Mouse (Mus musculus): ENCODE measurements at regions not wholly inside any gene's neighbourhood (a gene's known extent, or its start where the extent isn't known, plus 50 kb on each side); places are given as distances from the start of the nearest gene placed in this dataset.

- DNase-seq (ENCODE audit: low spot score in 2 of 2): no peak
Measured at GRCm38 (mm10) chr8:67143479-67143878, 283.5 kb downstream of the Naf1 start.

DNA sequence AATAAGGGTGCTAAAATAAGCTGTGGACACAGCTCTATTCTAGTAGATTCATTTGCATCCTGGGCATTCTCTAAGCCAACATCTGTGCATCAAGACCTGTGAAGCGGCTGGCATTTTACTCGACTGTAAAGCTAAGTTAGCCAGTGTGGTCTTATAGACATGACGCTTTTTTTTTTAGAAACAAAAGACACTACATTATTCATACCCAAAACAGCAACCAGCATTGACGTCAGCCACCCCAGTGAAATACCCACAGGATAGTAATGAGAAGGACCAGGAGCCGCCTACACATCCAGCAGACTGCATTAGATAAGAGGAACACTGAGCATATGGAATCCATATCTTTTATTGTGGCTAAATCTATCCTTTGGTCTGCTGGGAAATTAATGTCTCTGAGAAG lies 321.7 kb downstream of the Naf1 start:
- no peak for DNase-seq (ENCODE audit: low spot score in 2 of 2)

- no peak for DNase-seq (ENCODE audit: low spot score in 2 of 2)
Measured at GRCm38 (mm10) chr8:67199213-67199612, 324.4 kb upstream of the Nat3 start.

DNA sequence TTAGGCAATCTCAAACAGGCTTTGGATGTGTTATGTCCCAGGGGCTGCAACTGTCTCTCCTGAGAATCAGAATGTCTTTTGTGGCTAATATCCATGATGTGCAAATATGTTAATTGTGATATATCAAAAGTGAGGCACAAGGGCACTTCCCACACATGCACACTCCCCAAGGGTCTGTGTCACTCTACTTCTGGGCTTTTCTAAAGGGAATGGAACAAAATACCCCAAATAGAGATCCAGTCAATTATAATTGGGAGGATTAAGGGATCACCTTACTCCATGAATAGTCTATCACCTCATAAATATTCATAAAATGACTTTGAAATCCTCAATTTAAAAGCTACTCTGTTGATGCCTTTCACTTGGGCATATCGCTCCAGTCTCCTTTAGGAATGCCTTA lies 317.6 kb upstream of the Nat3 start:
- DNase-seq (ENCODE audit: low spot score in 2 of 2): no peak

- DNase-seq (ENCODE audit: low spot score in 2 of 2): no peak
Measured at GRCm38 (mm10) chr8:67231921-67232701, 291.5 kb upstream of the Nat3 start.

GRCm38 (mm10) chr8:67238934-67239333 lies 284.7 kb upstream of the Nat3 start:
- DNase-seq (ENCODE audit: low spot score in 2 of 2): no peak

GRCm38 (mm10) chr8:67278759-67279158 lies 244.9 kb upstream of the Nat3 start:
- DNase-seq (ENCODE audit: low spot score in 2 of 2): no peak

DNA sequence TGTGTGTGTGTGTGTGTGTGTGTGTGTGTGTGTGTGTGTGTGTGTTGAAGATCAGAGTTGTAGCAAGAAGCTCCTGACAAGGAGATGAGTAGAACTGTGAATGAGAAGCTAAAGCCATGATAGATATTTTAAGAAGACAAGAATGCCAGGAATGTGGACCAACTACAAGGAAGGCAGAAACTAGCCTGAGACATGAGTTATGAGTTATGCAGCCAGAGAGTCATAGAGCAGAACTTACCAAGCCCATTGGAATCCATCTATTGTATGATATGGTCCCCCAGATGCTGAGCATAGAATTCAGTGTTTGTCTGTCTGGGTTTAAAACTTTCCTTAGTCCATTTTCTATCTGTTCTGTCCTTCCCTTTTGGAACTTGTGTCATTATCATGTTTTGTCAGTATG lies 244.2 kb upstream of the Nat3 start:
- DNase-seq (ENCODE audit: low spot score in 2 of 2): no peak

DNA sequence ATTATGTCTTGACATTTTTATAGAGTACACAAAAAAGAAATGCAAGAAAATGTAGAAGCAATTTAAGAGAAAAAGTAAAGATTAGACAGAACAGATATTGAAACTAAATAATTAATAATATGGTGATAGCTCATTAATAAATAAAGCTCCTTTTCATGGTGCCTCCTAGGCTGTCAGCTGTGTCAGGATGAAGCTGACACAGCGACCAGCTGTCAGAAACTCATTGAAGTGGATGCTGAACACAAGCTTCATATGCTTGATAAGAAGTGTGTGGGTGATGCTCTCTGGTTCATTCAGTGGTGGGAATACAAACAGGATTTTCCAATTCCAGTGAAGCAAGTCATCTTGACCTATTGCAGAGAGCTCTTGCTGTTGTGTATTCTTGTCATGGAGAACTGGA lies 213.2 kb upstream of the Nat3 start:
- DNase-seq (ENCODE audit: low spot score in 2 of 2): no peak

DNA sequence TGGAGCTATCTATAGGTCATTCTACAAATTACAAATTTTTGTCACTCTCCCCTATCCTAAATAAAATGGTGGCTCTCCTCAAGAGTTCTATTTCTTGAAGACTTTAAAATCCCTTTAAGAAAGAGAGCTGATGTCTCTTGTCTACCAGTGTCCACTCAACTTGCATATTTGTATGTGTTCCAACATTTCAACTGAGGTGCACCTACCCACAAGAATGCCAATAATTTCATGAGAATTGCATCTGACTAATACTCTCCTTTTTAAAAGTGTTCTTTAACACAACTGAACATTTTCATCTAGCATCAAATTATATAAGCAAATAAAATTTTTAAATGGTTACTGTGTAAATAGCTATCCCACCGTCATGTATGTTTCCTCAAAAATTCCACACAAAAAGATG lies 206.3 kb upstream of the Nat3 start:
- DNase-seq (ENCODE audit: low spot score in 2 of 2): no peak

GRCm38 (mm10) chr8:67318675-67319074 lies 205.0 kb upstream of the Nat3 start:
- no peak for DNase-seq (ENCODE audit: low spot score in 2 of 2)

DNA sequence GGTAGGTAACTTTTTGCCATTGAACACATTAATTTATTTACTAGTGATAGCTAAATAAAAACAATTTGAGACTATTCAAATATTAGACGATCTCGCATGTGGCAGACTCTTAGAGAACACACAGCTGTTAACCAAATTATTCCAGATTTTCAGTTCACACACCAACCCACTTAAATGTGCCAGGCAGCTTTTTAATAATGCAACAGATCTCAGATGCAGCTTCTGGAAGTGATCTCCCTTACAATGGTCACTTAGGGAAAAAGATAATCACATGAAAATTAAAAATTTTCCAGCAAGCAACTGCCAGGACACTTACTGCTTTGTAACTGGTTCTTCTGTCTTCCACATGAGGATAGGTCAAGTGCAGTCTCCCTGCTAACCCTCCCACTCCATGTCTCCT lies 203.1 kb upstream of the Nat3 start:
- no peak for DNase-seq (ENCODE audit: low spot score in 2 of 2)

DNA sequence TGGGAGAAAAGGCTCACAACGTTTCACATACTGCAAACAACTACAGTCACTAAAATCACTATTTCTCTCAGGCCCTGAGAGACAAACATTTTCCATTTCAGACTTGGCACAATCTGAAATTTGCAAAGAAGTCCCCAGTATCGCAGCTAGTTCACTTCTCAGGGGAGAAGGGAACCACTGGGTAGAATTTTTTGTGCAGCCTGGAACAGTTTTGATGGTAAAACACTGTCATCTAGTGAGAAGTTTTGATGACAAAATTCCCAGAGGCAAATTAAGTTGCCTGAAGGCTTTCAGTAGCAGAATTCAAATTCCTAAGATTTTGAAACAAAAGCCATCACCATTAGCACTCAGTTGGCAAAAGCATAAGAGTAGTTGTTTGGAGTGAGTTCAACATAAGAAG lies 195.2 kb upstream of the Nat3 start:
- no peak for DNase-seq (ENCODE audit: low spot score in 2 of 2)

GRCm38 (mm10) chr8:67377061-67377460 lies 146.6 kb upstream of the Nat3 start:
- DNase-seq (ENCODE audit: low spot score in 2 of 2): no peak

DNA sequence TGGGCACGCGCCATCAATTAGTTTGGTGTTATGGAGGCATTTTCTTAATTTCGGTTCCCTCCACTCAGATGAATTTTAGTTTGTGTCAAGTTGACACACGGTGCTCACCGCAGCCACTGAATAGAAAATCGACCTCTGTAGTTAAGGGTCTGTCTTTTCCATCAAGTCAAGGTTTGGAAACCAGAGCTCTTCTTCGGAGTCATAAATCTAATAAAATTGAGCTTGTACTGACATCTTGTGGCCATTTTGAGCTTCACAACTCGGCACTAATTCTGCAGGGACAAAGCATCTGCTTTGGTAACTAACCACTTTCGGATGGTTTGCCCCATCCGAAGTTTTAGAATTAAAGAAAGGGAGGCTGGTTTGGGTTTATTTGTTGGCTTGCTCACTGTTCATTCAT lies 117.7 kb upstream of the Nat3 start:
- peak; percentile 18 to 42 for DNase-seq (ENCODE audit: low spot score in 2 of 2)

DNA sequence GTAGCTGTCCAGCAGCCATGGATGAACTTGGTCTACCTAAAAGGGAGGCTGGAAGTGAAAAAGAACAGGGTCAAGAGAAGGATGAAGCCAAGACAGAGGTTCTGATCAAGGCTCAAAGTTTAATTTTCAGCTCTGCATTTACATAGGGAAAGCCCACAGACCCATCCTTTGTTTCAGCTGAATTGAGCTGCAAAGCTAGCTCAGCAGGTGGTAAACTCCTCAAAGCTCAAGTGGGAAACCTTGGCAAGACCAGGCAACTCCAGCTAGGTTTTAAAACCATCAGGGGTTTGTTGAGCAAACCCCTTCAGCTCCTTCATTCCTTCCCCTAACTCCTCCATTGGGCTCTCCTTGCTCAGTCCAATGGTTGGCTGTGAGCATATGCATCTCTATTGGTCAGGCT lies 108.8 kb upstream of the Nat3 start:
- DNase-seq (ENCODE audit: low spot score in 2 of 2): no peak

- DNase-seq (ENCODE audit: low spot score in 2 of 2): no peak
Measured at GRCm38 (mm10) chr8:67422521-67422920, 101.1 kb upstream of the Nat3 start.

All from layer of hippocampus, postnatal 10 days (tissue).